Mouse (Mus musculus) embryonic facial prominence, embryonic 11.5 days (tissue): ENCODE results near the gene Tmc8. TPM values are rescaled to one million over a fixed set of nuclear protein-coding genes. Genes with fewer than 3 reads are reported as not detected.

Source experiments
- polyA plus RNA-seq: library from polyadenylated mRNA; unstranded; fragments of >200 nt; fragmentation: Nextera tagmentation; extraction: Ambion mirVana; gene quantifications from 2 replicates; pipeline ENCODE4 v1.2.1, GENCODE M21; 2014

The Tmc8 gene
- polyA plus RNA-seq, 1 experiment from 2014 or later = 0.39 TPM

Other genes starting within 250 kb of the Tmc8 start
- 15.4 and 16.7 TPM in 2 replicates for gene Tnrc6c, start 127.8 kb upstream of the Tmc8 start, polyA plus RNA-seq
- gene Tmc6, start 122 bp downstream of the Tmc8 start, polyA plus RNA-seq = 9.9 and 10.7 TPM in 2 replicates
- gene 6030468B19Rik, start 15.6 kb downstream of the Tmc8 start, polyA plus RNA-seq = 0.27 and 0.67 TPM in 2 replicates
- gene Gm20708, start 27.6 kb downstream of the Tmc8 start, polyA plus RNA-seq = 0.17 TPM in 1 of 2 replicates, not detected in the other
- gene Syngr2, start 27.6 kb downstream of the Tmc8 start, polyA plus RNA-seq = 30.4 and 32.9 TPM in 2 replicates
- gene Afmid, start 43.8 kb downstream of the Tmc8 start, polyA plus RNA-seq = 3.3 and 4.3 TPM in 2 replicates
- gene Tk1, start 44.0 kb downstream of the Tmc8 start, polyA plus RNA-seq = 127 and 132 TPM in 2 replicates
- 416 and 441 TPM in 2 replicates for gene Birc5, start 67.2 kb downstream of the Tmc8 start, polyA plus RNA-seq
- not detected in 2 replicates for gene Tmem235, start 78.7 kb downstream of the Tmc8 start, polyA plus RNA-seq
- 1.9 and 2.1 TPM in 2 replicates for gene Tha1, start 91.4 kb downstream of the Tmc8 start, polyA plus RNA-seq
- 8.4 and 9.8 TPM in 2 replicates for gene Socs3, start 188.0 kb downstream of the Tmc8 start, polyA plus RNA-seq
- gene Pgs1, start 204.2 kb downstream of the Tmc8 start, polyA plus RNA-seq = 33.7 and 34.7 TPM in 2 replicates